Mouse (Mus musculus): ENCODE measurements around the gene Cycs. TPM values are rescaled to one million over a fixed set of nuclear protein-coding genes. Genes with fewer than 3 reads are reported as not detected.
A peak's percentile ranks its signal among the peaks of the same experiment; 100 is the strongest.

Gene Cycs
- polyA plus RNA-seq (2012; ENCODE audit: insufficient read depth, low replicate concordance), result 9.2 TPM in 1 of 2 replicates, not detected in the other

DNA sequence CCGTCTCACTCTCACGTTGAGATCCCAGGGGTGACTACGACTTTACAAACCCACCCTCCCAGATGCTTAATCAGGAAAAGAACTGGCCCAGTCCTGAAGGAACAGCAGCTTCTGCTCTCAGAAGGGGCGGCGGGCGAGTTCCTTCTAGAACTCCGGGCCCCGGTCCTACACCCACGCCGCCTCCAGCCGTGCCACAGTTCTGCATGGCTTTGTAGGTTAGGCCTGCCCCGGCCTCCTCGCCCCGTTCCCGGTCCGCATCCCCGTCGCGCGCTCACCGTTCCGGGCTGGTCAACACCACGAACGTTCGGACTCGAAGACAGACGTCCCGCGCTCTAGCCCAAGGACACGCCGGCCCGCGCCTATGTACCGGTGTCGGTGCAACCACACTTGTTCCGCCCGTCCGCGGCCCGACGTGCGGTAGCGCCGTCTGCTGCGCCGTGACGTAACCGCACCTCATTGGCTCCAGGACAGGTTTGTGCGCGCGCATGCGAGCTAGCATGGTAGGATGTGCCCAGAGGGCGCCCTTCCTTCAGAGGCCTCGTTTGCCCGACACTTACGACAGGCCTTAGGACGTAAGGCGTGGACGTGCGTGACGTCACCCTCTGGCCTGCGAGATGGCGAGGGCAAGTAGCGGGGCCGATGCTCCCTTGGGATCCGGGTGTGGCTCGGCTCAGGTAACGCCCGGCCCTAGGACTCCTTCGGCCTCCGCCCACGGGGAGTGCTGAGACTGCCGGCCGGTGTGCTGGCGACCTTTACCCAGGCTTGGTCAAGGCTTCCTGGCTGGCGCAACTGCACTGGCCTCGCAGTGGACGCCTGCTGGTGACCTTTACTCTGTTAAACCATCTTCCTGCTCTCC lies at the start of gene Cycs:
TSS of gene Cycs (minus strand) at position 398 of the 856 bp plus-strand sequence.
- Histone ChIP-seq H3K36me3 (replicated peaks; ENCODE audit: low read length) (peaks cover 26% of the 10 kb centered on the region), H3K9me3 (no peaks in the 10 kb centered on the region), H3K4me1 (peaks cover 23% of the 10 kb centered on the region; the same call in 1 of the 2 replicates), H3K4me3 (replicated peaks) (peak within 1 kb of the TSS; percentile 96), H3K27me3 (replicated peaks) (no peaks in the 10 kb centered on the region)
- no peak for TF ChIP-seq FLI1 (IDR thresholded peaks at IDR 0.05; ENCODE audit: low read length)
- no peak for TF ChIP-seq GATA1 (IDR thresholded peaks at IDR 0.05; ENCODE audit: borderline replicate concordance, low read length)

GRCm38 (mm10) chr6:50601620-50602019 lies 35.3 kb upstream of the Cycs start:
- Histone ChIP-seq H3K9me3 (no peaks in the 10 kb centered on the region), H3K4me3 (replicated peaks) (peak overlapping the region; percentile 0), H3K4me1 (peaks cover 5% of the 10 kb centered on the region; the same call in 1 of the 2 replicates), H3K27me3 (replicated peaks) (peaks cover 11% of the 10 kb centered on the region), H3K36me3 (replicated peaks; ENCODE audit: low read length) (no peaks in the 10 kb centered on the region)
- TF ChIP-seq GATA1 (IDR thresholded peaks at IDR 0.05; ENCODE audit: borderline replicate concordance, low read length), result no peak
- TF ChIP-seq FLI1 (IDR thresholded peaks at IDR 0.05; ENCODE audit: low read length), result no peak

GRCm38 (mm10) chr6:50598560-50598959 lies 32.2 kb upstream of the Cycs start:
- Histone ChIP-seq H3K36me3 (replicated peaks; ENCODE audit: low read length) (no peaks in the 10 kb centered on the region), H3K4me1 (peaks cover 13% of the 10 kb centered on the region), H3K9me3 (peaks cover 14% of the 10 kb centered on the region), H3K4me3 (replicated peaks) (no peak overlapping the region), H3K27me3 (replicated peaks) (peaks cover 26% of the 10 kb centered on the region)
- no peak for TF ChIP-seq GATA1 (IDR thresholded peaks at IDR 0.05; ENCODE audit: borderline replicate concordance, low read length)
- no peak for TF ChIP-seq FLI1 (IDR thresholded peaks at IDR 0.05; ENCODE audit: low read length)

- Histone ChIP-seq H3K9me3 (peaks cover 14% of the 10 kb centered on the region), H3K36me3 (replicated peaks; ENCODE audit: low read length) (no peaks in the 10 kb centered on the region), H3K4me1 (peaks cover 10% of the 10 kb centered on the region), H3K27me3 (replicated peaks) (peaks cover 26% of the 10 kb centered on the region), H3K4me3 (replicated peaks) (peak within 1 kb of the TSS; percentile 93)
- TF ChIP-seq GATA1 (IDR thresholded peaks at IDR 0.05; ENCODE audit: borderline replicate concordance, low read length), result no peak
- TF ChIP-seq FLI1 (IDR thresholded peaks at IDR 0.05; ENCODE audit: low read length), result no peak
These were observed 30.2 kb upstream of the Cycs start, which contains the start of gene 4921507P07Rik for GRCm38 (mm10) chr6:50596301-50597211. TSS of gene 4921507P07Rik (minus strand) at chr6:50596632.

GRCm38 (mm10) chr6:50594372-50594771 lies 28.0 kb upstream of the Cycs start:
- Histone ChIP-seq H3K9me3 (peaks cover 14% of the 10 kb centered on the region), H3K4me3 (replicated peaks) (no peak overlapping the region), H3K4me1 (peaks cover 8% of the 10 kb centered on the region), H3K27me3 (replicated peaks) (peaks cover 21% of the 10 kb centered on the region), H3K36me3 (replicated peaks; ENCODE audit: low read length) (no peaks in the 10 kb centered on the region)
- TF ChIP-seq FLI1 (IDR thresholded peaks at IDR 0.05; ENCODE audit: low read length) (no peak), GATA1 (IDR thresholded peaks at IDR 0.05; ENCODE audit: borderline replicate concordance, low read length) (no peak)

- Histone ChIP-seq H3K36me3 (replicated peaks; ENCODE audit: low read length) (no peaks in the 10 kb centered on the region), H3K27me3 (replicated peaks) (peaks cover 18% of the 10 kb centered on the region), H3K9me3 (peaks cover 14% of the 10 kb centered on the region), H3K4me1 (peaks cover 8% of the 10 kb centered on the region), H3K4me3 (replicated peaks) (no peak overlapping the region)
- TF ChIP-seq FLI1 (IDR thresholded peaks at IDR 0.05; ENCODE audit: low read length) (no peak), GATA1 (IDR thresholded peaks at IDR 0.05; ENCODE audit: borderline replicate concordance, low read length) (no peak)
These were observed 27.1 kb upstream of the Cycs start for GRCm38 (mm10) chr6:50593334-50593845.

GRCm38 (mm10) chr6:50590234-50590633 lies 23.9 kb upstream of the Cycs start:
- Histone ChIP-seq H3K36me3 (replicated peaks; ENCODE audit: low read length) (no peaks in the 10 kb centered on the region), H3K4me3 (replicated peaks) (no peak overlapping the region), H3K9me3 (peaks cover 11% of the 10 kb centered on the region), H3K4me1 (peaks cover 3% of the 10 kb centered on the region; the same call in 1 of the 2 replicates), H3K27me3 (replicated peaks) (peaks cover 4% of the 10 kb centered on the region)
- TF ChIP-seq GATA1 (IDR thresholded peaks at IDR 0.05; ENCODE audit: borderline replicate concordance, low read length), result no peak
- no peak for TF ChIP-seq FLI1 (IDR thresholded peaks at IDR 0.05; ENCODE audit: low read length)

DNA sequence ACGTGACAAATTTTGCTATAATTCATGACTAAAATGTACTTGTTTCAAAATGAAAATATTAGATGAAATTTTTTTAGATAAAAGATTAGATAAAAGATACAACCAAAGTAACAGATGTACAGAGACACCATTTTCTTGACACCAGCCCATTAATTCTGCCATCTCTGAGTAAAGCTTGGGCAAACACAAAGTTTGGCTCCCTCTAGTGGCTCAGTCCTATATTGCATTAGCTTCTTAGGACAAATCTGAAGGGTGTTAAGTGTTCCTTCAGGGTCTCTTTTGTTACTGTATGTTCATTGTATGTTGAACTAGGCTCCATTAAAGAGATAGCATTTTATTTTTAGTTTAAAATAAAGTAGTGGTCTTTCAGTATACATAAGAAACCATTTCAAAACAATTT lies 21.9 kb upstream of the Cycs start:
- H3K4me3 ChIP-seq (replicated peaks), result no peak overlapping the region
- no peaks in the 10 kb centered on the region for H3K27me3 ChIP-seq (replicated peaks)
- H3K4me1 ChIP-seq, result peaks cover 3% of the 10 kb centered on the region; the same call in 1 of the 2 replicates
- no peaks in the 10 kb centered on the region for H3K36me3 ChIP-seq (replicated peaks; ENCODE audit: low read length)
- no peaks in the 10 kb centered on the region for H3K9me3 ChIP-seq
- TF ChIP-seq GATA1 (IDR thresholded peaks at IDR 0.05; ENCODE audit: borderline replicate concordance, low read length), result no peak
- TF ChIP-seq FLI1 (IDR thresholded peaks at IDR 0.05; ENCODE audit: low read length), result no peak

GRCm38 (mm10) chr6:50587412-50587811 lies 21.1 kb upstream of the Cycs start:
- no peaks in the 10 kb centered on the region for H3K9me3 ChIP-seq
- H3K4me1 ChIP-seq, result peaks cover 3% of the 10 kb centered on the region; the same call in 1 of the 2 replicates
- no peaks in the 10 kb centered on the region for H3K27me3 ChIP-seq (replicated peaks)
- TF ChIP-seq FLI1 (IDR thresholded peaks at IDR 0.05; ENCODE audit: low read length) (no peak), GATA1 (IDR thresholded peaks at IDR 0.05; ENCODE audit: borderline replicate concordance, low read length) (no peak)
- no peak overlapping the region for H3K4me3 ChIP-seq (replicated peaks)
- no peaks in the 10 kb centered on the region for H3K36me3 ChIP-seq (replicated peaks; ENCODE audit: low read length)
